Mouse (Mus musculus) urinary bladder, postnatal 4 days (tissue): ENCODE measurements around the gene Eml2.
A peak's percentile ranks its signal among the peaks of the same experiment; 100 is the strongest.

Experiments
- DNase-seq, 2 experiments: peaks; one replicate each; pipeline ENCODE4 v3.0.0; 2021 to 2022; ENCODE audit warnings: low spot score in 2 of 2

Eml2 gene

DNA sequence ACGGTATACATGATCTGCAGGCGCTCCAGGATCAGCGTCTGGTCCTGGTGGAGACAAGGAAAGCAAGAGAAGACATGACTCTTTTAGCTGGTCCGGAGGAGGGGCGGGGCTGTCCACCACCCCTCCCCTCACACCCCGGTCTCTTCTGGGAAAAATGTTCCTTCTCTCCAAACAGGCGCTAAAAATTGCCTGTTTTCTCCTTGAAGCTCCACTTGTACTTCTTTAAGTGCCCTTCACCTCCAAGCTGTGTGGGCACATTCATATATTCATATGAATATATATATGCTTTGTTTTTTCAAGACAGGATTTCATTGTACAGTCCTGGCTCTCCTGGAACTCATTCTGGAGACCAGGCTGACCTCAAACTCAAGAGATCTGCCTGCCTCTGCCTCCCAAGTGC lies 13.3 kb upstream of the Eml2 start:
- no peak for DNase-seq

DNA sequence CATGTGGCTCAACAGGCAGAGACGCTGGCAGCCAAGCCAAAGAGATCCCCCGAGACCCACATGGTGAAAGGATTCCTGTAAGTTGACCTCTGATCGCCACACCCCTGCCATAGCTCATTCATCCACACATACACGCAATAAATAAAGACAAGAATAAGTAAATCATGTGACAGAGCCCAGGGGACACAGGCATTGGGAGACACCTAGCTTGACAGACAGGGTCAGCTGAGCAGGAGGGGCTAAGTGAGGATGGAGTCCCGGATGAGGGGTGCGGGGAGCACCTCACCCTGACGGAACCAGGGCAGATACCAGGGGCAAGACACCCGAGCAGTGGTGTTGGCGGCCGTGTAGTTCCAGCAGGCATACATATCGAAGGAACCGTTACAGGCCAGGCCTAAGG lies 12.5 kb upstream of the Eml2 start:
- DNase-seq, result no peak

DNA sequence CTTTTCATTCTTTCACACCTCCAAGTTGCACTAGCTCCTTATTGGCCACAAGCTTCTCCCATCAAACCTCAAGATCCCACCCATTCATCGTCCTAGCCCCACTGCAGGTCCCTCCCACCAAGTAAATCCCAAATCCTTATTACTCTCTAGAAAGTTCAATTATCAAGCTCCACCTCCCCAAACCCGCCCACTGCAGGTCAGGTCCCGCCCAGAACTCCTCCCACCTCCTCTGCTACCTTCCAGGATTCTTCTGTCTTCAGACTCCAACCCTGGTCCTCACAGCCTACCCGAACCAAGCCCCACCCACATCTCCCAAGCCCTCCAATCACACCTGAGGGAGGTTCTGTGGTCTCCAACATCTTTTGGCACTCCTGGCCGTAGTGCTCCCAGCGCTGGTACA lies 12.0 kb upstream of the Eml2 start:
- DNase-seq, result no peak

DNA sequence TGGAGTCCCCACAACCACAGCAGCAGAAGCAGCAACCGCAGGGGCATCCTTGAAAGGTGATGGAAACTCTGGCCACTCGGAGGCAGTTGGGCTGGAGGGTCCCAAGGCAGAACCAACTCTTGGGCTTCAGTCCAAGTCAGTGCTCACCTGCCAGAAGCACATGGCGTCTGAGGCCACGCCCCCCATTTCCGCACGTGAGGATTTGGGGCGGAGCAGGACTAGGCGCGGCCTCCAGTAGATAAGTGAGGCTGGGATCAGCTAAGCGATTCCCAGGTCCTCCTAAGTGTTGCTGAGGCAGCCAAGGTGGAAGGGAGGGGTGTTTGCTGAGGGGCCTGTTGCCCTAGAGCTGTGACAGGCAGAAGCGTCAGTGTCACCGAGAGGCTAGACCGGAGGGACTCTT lies 11.2 kb upstream of the Eml2 start:
- DNase-seq, result no peak

DNA sequence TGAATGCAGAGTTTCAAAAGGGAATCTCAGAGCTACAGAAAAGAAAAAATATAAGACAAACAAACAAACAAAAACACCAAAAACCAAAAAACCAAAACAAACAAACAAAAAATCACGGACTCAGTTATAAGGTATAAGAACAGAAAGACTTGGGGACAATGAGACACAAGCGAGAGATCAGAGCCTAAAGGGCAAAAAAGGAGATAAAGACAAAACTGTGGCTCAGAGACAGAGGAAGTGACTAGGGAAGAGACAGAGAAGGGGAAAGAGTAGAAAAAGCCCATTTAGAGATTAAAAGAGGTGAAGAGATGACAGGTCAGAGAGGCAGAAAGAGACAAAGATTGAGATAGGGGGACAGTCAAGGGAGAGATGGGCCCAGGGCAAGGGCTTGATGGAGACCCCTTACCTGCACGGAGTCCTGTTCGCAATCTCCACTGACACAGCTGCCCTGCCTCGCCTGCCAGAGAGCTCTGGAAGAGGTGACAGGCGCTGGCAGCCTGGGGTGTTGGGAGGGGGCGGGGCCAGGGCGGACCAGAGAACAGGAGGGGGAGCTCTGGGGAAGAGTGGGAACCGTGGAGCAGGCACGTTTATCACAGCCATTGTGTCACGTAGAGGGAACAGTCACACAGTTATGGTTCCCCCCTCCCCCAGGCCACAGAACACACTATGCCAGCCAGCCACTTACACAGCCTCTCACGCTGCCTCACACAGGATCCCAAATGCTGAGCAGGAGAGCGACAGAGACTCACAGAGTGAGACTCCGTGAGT lies 10.4 kb upstream of the Eml2 start, which contains the start of gene Gipr:
TSS of gene Gipr (minus strand) at position 472 of the 768 bp plus-strand sequence.
- DNase-seq, result no peak

DNA sequence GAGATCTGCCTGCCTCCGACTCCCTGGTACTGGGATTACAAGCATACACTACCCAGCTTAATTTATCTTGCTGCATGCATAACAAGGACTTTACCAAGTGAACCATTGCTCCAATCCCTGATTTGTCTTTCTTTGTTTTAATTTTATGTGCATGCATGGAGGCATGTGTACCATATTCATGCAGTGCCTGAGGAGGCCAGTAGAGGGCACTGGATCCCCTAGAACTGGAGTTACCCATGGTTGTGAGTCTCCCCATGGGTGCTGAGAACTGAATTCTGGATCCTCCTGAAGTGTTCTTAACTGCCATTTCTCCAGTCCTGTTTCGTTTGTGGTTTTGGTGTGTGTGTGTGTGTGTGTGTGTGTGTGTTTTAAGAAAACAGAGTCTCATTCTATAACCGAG lies 9.2 kb upstream of the Eml2 start:
- no peak for DNase-seq

DNA sequence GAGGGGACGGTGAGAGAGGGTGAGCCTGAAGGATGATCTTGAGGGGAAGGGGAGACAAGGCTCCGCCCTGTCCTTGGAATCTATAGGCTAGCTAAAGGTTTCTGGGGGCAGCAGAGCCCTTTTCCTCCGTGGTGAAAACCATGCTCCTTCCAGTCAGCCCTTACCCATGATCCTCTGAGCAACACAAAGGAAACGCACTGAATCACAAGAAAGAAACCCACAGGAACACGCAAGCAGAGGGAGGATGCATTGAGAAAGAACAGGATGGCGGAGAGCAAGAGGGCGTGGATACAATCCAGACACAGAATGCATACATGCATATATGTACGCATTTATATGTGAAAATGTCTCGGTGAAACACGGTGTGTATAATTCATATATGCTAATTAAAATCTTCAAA lies 6.7 kb upstream of the Eml2 start:
- no peak for DNase-seq

DNA sequence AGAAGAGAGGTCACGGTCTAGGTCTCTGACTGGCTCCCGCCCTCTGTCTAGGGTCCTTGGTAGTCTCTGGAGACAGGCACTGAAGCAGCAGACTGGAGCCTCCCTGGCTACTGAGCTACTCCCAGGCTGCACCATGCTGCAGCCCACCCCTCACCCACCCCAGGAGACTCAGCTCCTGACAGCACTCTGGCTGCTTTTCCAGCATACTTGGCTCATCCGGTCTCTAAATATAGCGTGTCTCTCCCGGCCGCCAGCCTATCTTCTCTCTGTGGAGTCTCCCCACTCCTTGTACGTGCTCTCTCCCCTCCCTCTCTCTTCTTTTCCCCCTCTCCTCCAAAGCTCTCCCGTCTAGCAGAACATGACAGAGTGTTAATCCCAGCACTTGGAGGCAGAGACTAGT lies 6.1 kb upstream of the Eml2 start:
- no peak for DNase-seq

DNA sequence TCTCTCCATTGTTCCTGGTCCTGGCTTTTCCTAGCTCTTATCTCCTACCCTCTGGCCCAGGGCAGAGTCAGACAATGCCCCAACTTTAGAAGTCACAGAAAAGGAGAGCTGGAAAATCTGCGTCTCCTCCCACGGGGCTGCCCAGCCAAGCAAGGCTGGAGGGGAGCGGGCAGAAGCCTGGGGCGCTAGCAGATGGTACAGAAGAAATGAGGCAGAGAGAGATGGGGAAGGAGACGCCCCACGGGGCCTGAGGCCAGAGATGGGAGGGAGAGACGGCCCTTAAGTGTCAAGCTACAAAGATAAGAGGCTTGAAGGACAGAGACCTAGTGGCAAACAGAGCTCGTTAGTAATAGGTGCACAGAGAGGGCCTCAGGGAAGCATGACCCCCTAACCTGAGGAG lies 4.4 kb upstream of the Eml2 start:
- no peak for DNase-seq

DNA sequence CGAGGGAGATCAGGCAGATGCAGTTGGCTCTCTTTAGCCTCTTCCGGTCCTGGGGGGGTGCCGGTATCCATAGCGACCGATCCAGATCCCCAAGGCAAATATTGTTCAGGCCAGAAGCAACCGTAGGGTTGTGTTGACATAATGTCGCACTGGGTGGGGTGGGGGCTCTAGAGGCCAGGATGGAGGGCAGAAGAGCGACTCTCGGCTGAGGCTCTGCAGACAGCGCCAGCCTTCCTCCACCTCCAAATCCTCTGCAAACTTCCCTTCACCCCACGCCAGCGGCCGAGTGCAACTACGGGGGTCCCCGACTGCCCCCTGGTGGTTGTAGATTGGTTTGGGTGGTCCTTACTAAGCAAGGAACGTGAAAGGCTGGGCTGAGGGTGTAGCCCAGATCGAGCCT lies 3.3 kb upstream of the Eml2 start:
- peak; percentile 75 to 87 for DNase-seq

DNA sequence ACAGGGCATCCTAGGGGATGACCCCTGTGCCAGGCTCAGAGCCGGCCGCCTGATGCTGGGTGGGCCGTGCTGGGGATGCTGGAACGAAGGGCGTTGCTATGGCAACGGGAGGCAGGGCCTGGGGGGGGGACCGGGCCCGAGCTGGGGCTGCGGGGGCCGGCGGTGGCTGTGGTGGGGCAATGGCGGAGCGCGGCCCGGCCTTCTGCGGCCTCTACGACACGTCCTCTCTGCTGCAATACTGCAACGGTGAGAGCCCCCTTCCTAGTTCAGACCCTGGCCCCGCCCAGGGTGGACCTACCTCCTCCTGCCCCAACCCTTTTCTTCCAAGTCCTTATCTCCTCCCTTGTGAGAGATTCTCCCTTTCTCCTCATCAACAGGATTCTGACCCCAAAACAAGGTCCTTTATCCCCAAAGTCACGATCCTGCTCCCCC lies 311 bp downstream of the Eml2 start:
- DNase-seq, result no peak

DNA sequence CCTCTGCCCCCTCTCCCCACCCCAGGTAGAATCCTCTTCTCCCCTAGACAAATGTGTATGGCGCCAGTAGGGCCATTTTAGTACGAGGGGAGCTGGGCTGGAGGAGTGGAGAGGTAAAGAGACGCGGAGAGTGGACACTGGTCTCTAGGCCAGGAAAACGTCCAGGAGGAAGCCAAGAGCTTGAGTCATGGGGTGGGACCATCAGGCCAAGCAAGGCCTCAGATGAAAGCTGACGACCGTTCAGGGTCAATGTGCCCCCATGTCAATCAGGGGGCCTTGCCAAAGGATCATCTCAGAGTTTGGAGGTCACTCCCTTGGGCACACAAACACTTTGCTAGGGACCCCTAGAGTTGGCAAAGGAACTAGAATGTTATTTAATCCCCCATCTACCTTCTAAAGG lies 995 bp downstream of the Eml2 start:
- DNase-seq, result no peak

DNA sequence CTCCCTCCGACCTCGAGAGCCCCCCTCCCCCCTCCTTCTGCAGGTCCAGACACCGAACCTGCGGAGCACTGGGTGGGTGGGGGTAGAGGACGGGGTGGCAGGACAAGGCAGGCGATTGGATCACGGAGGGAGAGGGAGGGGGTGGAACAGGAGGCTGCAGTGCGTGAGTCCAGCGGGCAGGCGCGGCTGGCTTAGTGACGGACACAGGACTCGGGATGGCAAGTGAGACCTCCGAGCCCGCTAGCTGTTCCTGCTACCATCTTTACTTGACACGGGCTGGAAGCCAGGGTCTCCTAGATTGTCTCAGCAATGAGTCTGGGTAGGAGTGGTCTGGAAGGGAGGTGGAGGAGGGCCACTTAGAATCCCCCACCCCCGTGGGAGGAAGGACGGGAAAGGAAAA lies 1.8 kb downstream of the Eml2 start:
- DNase-seq, result no peak

DNA sequence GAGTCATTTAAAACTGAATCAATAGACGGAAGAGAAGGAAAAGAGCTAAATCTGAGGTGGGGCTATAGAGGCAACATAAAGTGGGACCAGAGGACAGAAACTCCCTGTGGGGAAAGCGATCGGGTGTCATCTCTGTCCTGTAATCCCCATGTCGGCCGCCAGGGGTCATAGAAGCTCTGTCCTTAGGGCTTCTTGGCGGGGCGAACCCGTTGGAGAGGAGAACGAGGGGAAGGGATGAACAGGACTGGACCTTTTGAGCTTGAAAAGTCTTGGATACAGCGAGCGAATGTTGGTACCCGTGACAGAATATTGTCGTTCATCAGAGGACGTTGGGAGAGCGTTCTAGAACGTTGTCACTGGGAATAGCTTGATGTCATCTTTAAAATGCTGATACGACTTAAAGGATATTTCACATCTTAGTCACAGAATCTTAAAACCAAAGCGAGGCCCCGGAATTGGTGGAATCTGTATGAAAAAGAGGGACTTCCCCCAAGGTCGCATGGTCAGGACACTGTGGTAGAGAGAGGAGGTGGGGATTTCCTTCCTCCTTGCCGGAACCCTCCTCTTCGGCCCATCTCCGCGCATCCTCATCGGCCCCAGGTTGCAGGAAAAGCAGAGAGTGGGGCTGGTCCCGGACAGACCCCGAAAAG lies 2.3 kb downstream of the Eml2 start:
- DNase-seq, result no peak

DNA sequence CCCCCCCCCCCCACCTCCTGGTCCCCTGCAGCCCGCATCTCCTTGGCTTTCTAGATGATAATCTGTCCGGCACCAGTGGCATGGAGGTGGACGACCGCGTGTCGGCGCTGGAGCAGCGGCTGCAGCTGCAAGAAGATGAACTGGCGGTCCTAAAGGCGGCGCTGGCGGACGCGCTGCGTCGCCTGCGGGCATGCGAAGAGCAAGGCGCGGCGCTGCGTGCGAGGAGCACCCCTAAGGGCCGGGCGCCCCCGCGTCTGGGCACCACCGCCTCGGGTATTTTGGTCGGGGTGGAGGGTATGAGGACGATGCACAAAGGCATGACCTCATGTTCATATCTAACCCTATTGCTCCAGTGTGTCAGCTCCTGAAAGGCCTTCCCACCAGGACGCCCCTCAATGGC lies 3.0 kb downstream of the Eml2 start:
- no peak for DNase-seq

DNA sequence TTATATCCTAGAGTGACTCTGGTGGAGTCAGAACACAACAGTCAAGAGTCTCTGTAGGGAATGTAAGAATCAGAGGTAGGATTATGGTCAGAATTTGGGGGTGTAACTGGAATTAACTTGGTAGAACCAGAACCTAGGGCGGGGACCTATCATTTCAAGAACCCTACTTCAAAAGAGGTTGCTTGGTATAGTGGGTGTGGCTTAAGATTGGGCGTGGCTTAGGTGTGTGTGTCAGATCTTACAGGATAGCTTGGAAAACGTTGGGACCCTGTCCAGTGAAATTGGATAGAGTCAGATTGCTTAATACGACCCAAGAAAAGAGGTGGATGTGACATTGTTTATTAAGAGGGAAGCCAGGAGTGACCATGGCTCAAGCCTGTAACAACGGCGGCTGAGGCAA lies 3.7 kb downstream of the Eml2 start:
- no peak for DNase-seq

DNA sequence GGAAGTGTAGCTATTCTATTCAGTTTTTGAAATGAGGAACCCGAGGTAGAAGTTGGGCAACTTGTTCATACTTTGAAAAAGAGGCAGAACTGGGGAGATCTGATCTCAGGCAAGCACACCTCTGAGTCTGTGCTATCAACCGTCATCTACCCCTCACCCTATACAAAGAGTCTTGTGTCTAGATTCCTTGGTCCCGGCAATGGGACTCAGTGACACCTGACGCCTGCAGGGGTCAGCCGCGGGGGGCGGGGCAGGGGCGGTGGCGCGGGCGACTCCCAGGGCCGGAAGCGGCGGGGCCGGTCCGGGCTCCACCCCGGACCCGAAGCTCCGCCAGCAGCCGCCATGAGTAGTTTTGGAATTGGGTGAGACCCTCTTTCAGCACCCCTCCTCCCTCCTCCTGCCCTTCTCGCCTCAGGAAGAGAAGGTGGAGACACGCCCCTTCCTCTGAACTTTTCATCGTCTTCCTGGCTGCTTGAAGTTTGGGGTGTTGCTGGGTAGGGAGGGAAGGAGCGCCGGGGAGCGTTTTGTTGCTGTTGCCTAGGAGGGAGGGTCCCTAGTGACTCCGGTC lies 4.7 kb downstream of the Eml2 start:
- DNase-seq, result no peak

DNA sequence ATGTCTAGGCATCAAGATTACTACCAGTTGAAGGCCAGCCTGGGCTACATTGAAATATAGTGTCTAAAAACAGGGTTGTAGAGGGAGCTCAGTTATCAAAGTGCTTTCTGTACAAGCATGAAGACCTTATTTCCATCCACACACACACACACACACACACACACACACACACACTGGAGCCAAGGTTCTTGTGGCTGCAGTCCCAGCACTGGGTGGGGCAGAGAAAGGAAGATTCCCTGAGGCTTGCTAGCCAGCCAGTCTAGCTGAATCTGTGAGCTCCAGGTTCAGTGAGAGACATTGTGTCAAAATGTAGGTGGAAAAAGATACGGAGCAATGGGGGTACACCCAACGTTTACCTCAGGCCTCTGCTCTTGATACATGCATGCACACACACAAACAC lies 8.0 kb downstream of the Eml2 start:
- no peak for DNase-seq

DNA sequence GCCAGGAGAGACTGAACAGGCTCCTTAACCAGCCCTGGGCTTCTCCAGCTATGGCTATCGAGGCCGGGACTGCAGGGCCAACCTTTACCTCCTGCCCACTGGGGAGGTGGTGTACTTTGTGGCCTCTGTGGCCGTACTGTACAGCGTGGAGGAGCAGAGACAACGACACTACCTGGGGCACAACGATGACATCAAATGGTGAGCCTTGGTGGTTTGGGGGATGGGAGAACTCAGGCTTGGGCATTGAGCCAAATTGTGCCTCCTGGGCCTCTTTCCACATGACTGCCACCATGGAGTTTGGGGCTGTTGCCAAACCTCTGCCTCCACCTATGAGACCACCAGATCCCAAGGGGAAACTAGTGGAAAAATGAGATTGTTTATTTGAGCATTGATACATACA lies 8.5 kb downstream of the Eml2 start:
- DNase-seq, result no peak

DNA sequence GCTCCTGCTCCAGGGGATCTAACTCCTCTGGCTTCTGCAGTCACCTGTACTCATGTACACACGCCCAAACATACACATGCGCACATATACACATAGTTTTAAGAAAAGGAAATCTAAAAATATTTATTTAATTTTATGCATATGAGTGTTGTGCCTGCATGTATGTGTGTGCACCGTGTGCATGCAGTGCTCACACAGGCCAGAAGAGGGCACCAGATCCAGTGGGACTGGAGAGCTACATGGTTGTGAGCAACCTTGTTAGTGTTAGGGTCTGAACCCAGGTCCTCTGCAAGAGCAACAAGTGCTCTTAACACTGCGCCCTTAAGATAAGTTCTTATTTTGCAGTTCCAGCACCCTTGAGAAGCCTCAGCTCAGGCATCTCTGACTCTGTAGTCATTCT lies 18.5 kb downstream of the Eml2 start:
- no peak for DNase-seq

DNA sequence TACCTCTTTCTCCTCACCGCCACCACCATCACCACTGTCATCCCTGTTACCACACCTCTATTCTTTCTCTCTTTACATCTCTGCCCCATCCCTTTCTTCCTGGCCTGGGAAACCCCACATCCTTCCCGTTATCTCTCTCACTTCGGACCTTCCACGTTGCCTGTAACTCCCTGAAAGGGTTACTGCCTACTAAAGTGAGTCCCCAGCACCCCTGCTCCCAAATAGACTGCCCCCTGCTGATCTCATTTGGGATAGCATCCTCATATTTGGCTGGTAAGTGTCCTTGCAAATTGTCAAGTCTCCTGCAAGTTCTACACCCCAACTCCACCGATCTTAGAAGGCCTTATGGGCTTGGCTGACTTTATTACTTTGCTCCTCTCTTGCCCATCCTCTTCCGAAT lies 20.5 kb downstream of the Eml2 start:
- DNase-seq, result no peak

DNA sequence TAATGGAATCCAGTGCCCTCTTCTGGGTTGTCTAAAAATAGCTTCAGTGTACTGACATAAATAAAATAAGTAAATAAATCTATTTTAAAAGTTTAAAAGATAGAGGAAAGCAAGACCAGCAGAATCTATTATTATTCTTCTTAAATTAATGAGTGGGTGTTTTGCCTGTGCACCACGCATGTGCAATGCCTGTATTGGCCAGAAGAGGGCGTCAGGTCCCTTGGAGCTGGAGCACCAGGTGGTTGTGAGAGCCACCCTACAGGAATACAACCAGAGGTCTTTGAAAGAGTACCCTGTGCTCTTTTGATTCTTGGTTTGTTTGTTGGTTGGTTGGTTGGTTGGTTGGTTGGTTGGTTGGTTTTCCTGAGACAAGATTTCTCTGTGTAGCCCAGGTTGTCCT lies 21.8 kb downstream of the Eml2 start:
- no peak for DNase-seq

DNA sequence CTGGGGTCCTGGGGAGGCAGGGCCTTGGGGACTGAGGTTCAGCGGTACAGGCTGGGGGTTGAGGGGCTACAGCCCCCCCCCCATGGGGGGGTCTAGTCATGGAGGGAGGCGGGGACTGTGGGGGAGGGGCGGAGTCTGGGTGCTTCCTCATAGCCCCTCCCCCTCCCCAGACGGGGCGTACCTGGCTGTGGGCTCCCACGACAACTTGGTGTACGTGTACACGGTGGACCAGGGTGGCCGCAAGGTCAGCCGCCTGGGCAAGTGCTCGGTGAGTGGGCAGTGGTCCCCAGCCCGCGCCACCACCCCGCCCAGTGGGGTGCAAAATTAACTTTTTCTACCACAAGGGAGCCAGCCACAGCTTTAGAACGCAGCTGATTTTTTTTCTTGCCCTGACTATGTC lies 25.4 kb downstream of the Eml2 start:
- no peak for DNase-seq
